Mouse (Mus musculus): ENCODE data around the gene Cramp1l. TPM values are rescaled to one million over a fixed set of nuclear protein-coding genes. Genes with fewer than 3 reads are reported as not detected.

Gene Cramp1l
- polyA plus RNA-seq (2012; ENCODE audit: insufficient read depth, insufficient read length, missing spikeins) = 4.2 and 4.8 TPM in 2 replicates

- H3K27ac ChIP-seq (replicated peaks; ENCODE audit: low read depth, low read length) = peak within 1 kb of the TSS; percentile 59
Measured at GRCm38 (mm10) chr17:25015655-25016291, at the start of gene Cramp1l, which contains the start of gene Ift140. Gene Cramp1l (minus strand): TSS chr17:25015788. Gene Ift140 (plus strand): TSS chr17:25016085.

GRCm38 (mm10) chr17:25065189-25065588 lies 49.6 kb upstream of the Cramp1l start:
- peak overlapping the region; percentile 99 for H3K27ac ChIP-seq (replicated peaks; ENCODE audit: low read depth, low read length)
- H3K4me1 ChIP-seq (ENCODE audit: control insufficient read depth, insufficient read depth, insufficient read length, low read length) = peaks cover 46% of the 10 kb centered on the region
- no peak overlapping the region for H3K4me3 ChIP-seq (ENCODE audit: insufficient read depth, low read depth, low read length)

More at GRCm38 (mm10) chr17:25015655-25016291, at the start of gene Cramp1l, which contains the start of gene Ift140:
- Histone ChIP-seq H3K4me1 (ENCODE audit: control insufficient read depth, insufficient read depth, insufficient read length, low read length) (no peaks in the 10 kb centered on the region), H3K4me3 (ENCODE audit: insufficient read depth, low read depth, low read length) (peak within 1 kb of the TSS; percentile 91)

GRCm38 (mm10) chr17:25064351-25064750 lies 48.8 kb upstream of the Cramp1l start:
- Histone ChIP-seq H3K4me1 (ENCODE audit: control insufficient read depth, insufficient read depth, insufficient read length, low read length) (peaks cover 40% of the 10 kb centered on the region), H3K4me3 (ENCODE audit: insufficient read depth, low read depth, low read length) (peak overlapping the region; percentile 8; the same call in 1 of the 2 replicates)

GRCm38 (mm10) chr17:25063872-25064271 lies 48.3 kb upstream of the Cramp1l start:
- Histone ChIP-seq H3K4me3 (ENCODE audit: insufficient read depth, low read depth, low read length) (peak overlapping the region; percentile 8; the same call in 1 of the 2 replicates), H3K4me1 (ENCODE audit: control insufficient read depth, insufficient read depth, insufficient read length, low read length) (peaks cover 37% of the 10 kb centered on the region), H3K27ac (replicated peaks; ENCODE audit: low read depth, low read length) (peak overlapping the region; percentile 98)

More at GRCm38 (mm10) chr17:25064351-25064750, 48.8 kb upstream of the Cramp1l start:
- H3K27ac ChIP-seq (replicated peaks; ENCODE audit: low read depth, low read length) = peak overlapping the region; percentile 99

- H3K4me1 ChIP-seq (ENCODE audit: control insufficient read depth, insufficient read depth, insufficient read length, low read length) = peaks cover 34% of the 10 kb centered on the region
- H3K27ac ChIP-seq (replicated peaks; ENCODE audit: low read depth, low read length) = peak overlapping the region; percentile 98
- no peak overlapping the region for H3K4me3 ChIP-seq (ENCODE audit: insufficient read depth, low read depth, low read length)
Measured at GRCm38 (mm10) chr17:25063261-25063660, 47.7 kb upstream of the Cramp1l start.

GRCm38 (mm10) chr17:25057041-25057440 lies 41.5 kb upstream of the Cramp1l start:
- H3K4me3 ChIP-seq (ENCODE audit: insufficient read depth, low read depth, low read length) = no peak overlapping the region
- no peak overlapping the region for H3K27ac ChIP-seq (replicated peaks; ENCODE audit: low read depth, low read length)

GRCm38 (mm10) chr17:25053274-25053673 lies 37.7 kb upstream of the Cramp1l start:
- Histone ChIP-seq H3K27ac (replicated peaks; ENCODE audit: low read depth, low read length) (no peak overlapping the region), H3K4me3 (ENCODE audit: insufficient read depth, low read depth, low read length) (no peak overlapping the region), H3K4me1 (ENCODE audit: control insufficient read depth, insufficient read depth, insufficient read length, low read length) (no peaks in the 10 kb centered on the region)

More at GRCm38 (mm10) chr17:25057041-25057440, 41.5 kb upstream of the Cramp1l start:
- H3K4me1 ChIP-seq (ENCODE audit: control insufficient read depth, insufficient read depth, insufficient read length, low read length) = peaks cover 8% of the 10 kb centered on the region; the same call in 1 of the 2 replicates

GRCm38 (mm10) chr17:25047143-25047542 lies 31.6 kb upstream of the Cramp1l start:
- Histone ChIP-seq H3K4me3 (ENCODE audit: insufficient read depth, low read depth, low read length) (no peak overlapping the region), H3K4me1 (ENCODE audit: control insufficient read depth, insufficient read depth, insufficient read length, low read length) (peaks cover 7% of the 10 kb centered on the region), H3K27ac (replicated peaks; ENCODE audit: low read depth, low read length) (no peak overlapping the region)

- peaks cover 7% of the 10 kb centered on the region for H3K4me1 ChIP-seq (ENCODE audit: control insufficient read depth, insufficient read depth, insufficient read length, low read length)
- H3K4me3 ChIP-seq (ENCODE audit: insufficient read depth, low read depth, low read length) = no peak overlapping the region
- peak overlapping the region; percentile 66 for H3K27ac ChIP-seq (replicated peaks; ENCODE audit: low read depth, low read length)
Measured at GRCm38 (mm10) chr17:25045281-25045680, 29.7 kb upstream of the Cramp1l start.

GRCm38 (mm10) chr17:25044879-25045278 lies 29.3 kb upstream of the Cramp1l start:
- H3K27ac ChIP-seq (replicated peaks; ENCODE audit: low read depth, low read length) = peak overlapping the region; percentile 35
- peaks cover 7% of the 10 kb centered on the region for H3K4me1 ChIP-seq (ENCODE audit: control insufficient read depth, insufficient read depth, insufficient read length, low read length)
- no peak overlapping the region for H3K4me3 ChIP-seq (ENCODE audit: insufficient read depth, low read depth, low read length)

GRCm38 (mm10) chr17:25036183-25036582 lies 20.6 kb upstream of the Cramp1l start:
- no peaks in the 10 kb centered on the region for H3K4me1 ChIP-seq (ENCODE audit: control insufficient read depth, insufficient read depth, insufficient read length, low read length)
- no peak overlapping the region for H3K27ac ChIP-seq (replicated peaks; ENCODE audit: low read depth, low read length)
- H3K4me3 ChIP-seq (ENCODE audit: insufficient read depth, low read depth, low read length) = no peak overlapping the region

- Histone ChIP-seq H3K27ac (replicated peaks; ENCODE audit: low read depth, low read length) (peak overlapping the region; percentile 58), H3K4me3 (ENCODE audit: insufficient read depth, low read depth, low read length) (peak overlapping the region; percentile 91), H3K4me1 (ENCODE audit: control insufficient read depth, insufficient read depth, insufficient read length, low read length) (no peaks in the 10 kb centered on the region)
Measured at GRCm38 (mm10) chr17:25016292-25017132, 924 bp upstream of the Cramp1l start.

- Histone ChIP-seq H3K4me1 (ENCODE audit: control insufficient read depth, insufficient read depth, insufficient read length, low read length) (no peaks in the 10 kb centered on the region), H3K4me3 (ENCODE audit: insufficient read depth, low read depth, low read length) (peak overlapping the region; percentile 66), H3K27ac (replicated peaks; ENCODE audit: low read depth, low read length) (peak overlapping the region; percentile 59)
Measured at GRCm38 (mm10) chr17:25014841-25015570, 582 bp downstream of the Cramp1l start.

- H3K4me3 ChIP-seq (ENCODE audit: insufficient read depth, low read depth, low read length) = peak overlapping the region; percentile 87
- H3K4me1 ChIP-seq (ENCODE audit: control insufficient read depth, insufficient read depth, insufficient read length, low read length) = no peaks in the 10 kb centered on the region
- H3K27ac ChIP-seq (replicated peaks; ENCODE audit: low read depth, low read length) = peak overlapping the region; percentile 69
Measured at GRCm38 (mm10) chr17:25013606-25014501, 1.7 kb downstream of the Cramp1l start.
